Mouse (Mus musculus) forebrain, embryonic 13.5 days (tissue): ENCODE data around the gene Tmed11. TPM values are rescaled to one million over a fixed set of nuclear protein-coding genes. Genes with fewer than 3 reads are reported as not detected.

Experiments used
- ATAC-seq: fragments of 200-750 bp; cut with Nextera tagmentation; 2 replicates; pipeline ENCODE4 v1.8.0; 2017
- H3K27ac ChIP-seq: fragments of 300-500 bp; sonication (generic); 2 replicates; pipeline ENCODE4 v1.5.1; 2015; ENCODE audit warnings: inconsistent platforms, mild to moderate bottlenecking, moderate library complexity
- H3K27me3 ChIP-seq: fragments of 300-500 bp; sonication (generic); 2 replicates; pipeline ENCODE4 v1.6.1; 2015; ENCODE audit warnings: mild to moderate bottlenecking, inconsistent platforms
- H3K36me3 ChIP-seq: fragments of 300-500 bp; sonication (generic); 2 replicates; pipeline ENCODE4 v1.6.1; 2015; ENCODE audit warnings: mild to moderate bottlenecking, inconsistent platforms; ENCODE audit not compliant: poor library complexity, severe bottlenecking
- H3K4me1 ChIP-seq: fragments of 300-500 bp; sonication (generic); 2 replicates; pipeline ENCODE4 v1.6.1; 2015; ENCODE audit warnings: inconsistent platforms
- H3K4me2 ChIP-seq: fragments of 300-500 bp; sonication (generic); 2 replicates; pipeline ENCODE4 v1.6.1; 2015; ENCODE audit warnings: inconsistent platforms, mild to moderate bottlenecking, moderate library complexity
- H3K4me3 ChIP-seq: fragments of 300-500 bp; sonication (generic); 2 replicates; pipeline ENCODE4 v1.5.1; 2015; ENCODE audit warnings: mild to moderate bottlenecking, inconsistent platforms
- H3K9ac ChIP-seq: fragments of 300-500 bp; sonication (generic); 2 replicates; pipeline ENCODE4 v1.6.1; 2015; ENCODE audit warnings: mild to moderate bottlenecking, inconsistent platforms
- H3K9me3 ChIP-seq: fragments of 300-500 bp; sonication (generic); replicated peaks from 2 replicates; pipeline ENCODE4 v1.6.1; 2016; ENCODE audit warnings: inconsistent platforms
- WGBS: fragments of 180-500 bp; shearing (Covaris S2); methylation state at CpG from one replicate; pipeline ENCODE4 v1.1.7; 2015; 5-methylcytosine and 5-hydroxymethylcytosine counted together
- polyA plus RNA-seq: library from polyadenylated mRNA; unstranded; fragments of >200 nt; fragmentation: Nextera tagmentation; extraction: Ambion mirVana; gene quantifications from 2 replicates; pipeline ENCODE4 v1.2.1, GENCODE M21; 2015

Gene Tmed11
- polyA plus RNA-seq, 1 experiment from 2014 or later = not detected

DNA sequence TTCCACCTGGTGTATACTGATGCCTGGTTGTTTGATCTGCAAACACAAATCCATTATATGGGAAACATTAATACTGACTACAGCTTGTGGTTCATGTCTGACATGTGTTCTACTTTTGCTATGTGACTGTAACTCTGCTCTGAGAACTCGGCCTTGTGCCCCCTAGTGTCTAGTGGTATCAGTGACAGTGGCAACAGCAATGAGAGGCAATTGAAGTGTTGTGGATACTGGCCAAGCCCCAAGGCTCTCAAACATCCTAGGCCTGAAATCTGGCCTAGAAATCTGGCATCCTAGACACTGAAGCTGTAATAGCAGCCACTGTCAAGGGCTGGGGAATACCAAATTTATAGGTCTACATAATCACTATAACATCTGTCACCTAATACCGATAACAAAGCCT is 51.3 kb downstream of the Tmed11 start:
- Histone ChIP-seq H3K27ac (no peak overlapping the region), H3K4me3 (no peak overlapping the region), H3K9ac (no peak overlapping the region), H3K4me2 (no peak overlapping the region), H3K9me3 (no peaks in the 10 kb centered on the region), H3K36me3 (no peaks in the 10 kb centered on the region), H3K4me1 (no peaks in the 10 kb centered on the region), H3K27me3 (no peaks in the 10 kb centered on the region)
- no peak for ATAC-seq
- 72% methylated on average over 2 of the region's 2 CpGs for WGBS

DNA sequence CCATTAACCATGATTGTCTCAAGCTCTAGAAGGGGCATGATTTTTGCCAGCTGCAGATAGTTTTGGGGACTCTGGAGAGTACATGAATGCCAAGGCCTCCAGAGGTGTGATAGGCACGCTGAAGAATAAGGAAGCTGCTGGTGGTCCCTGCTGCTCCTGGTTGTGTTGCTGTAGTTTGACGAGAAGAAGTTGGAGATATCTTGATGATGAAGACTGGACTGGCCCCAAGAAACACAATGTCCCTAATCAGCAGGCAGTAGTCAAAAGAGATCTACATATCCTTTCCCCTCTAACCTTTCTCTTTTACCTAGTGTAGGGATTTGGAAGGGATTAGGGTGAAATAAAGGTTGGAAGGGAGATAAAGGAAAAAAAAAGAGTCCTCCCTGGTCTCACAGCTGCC is 52.6 kb downstream of the Tmed11 start:
- Histone ChIP-seq H3K4me2 (no peak overlapping the region), H3K4me3 (no peak overlapping the region), H3K36me3 (no peaks in the 10 kb centered on the region), H3K27ac (no peak overlapping the region), H3K27me3 (no peaks in the 10 kb centered on the region), H3K4me1 (no peaks in the 10 kb centered on the region), H3K9ac (no peak overlapping the region), H3K9me3 (no peaks in the 10 kb centered on the region)
- 48% methylated on average over 2 of the region's 2 CpGs for WGBS
- ATAC-seq = no peak

DNA sequence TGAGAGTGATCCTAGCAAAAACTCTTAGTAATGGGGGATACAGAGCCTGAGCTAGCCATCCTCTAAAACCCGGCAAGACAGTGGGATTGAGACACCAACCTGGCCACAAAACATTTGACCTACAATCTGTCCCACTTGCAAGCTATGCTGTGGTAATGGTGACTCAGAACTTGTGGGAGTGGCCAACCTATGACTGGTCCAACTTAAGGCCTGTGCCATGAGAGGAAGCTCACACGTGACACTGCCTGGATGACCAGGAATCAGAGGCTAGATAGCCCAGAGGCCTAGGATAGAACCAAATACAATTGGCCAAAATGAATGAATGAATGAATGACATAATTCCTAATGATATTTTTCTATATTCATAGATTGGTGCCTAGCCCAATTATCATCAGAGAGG is 53.3 kb downstream of the Tmed11 start:
- no peaks in the 10 kb centered on the region for H3K9me3 ChIP-seq
- no peak overlapping the region for H3K4me2 ChIP-seq
- no peaks in the 10 kb centered on the region for H3K4me1 ChIP-seq
- WGBS = 85% methylated on average over 2 of the region's 2 CpGs
- H3K27me3 ChIP-seq = no peaks in the 10 kb centered on the region
- H3K27ac ChIP-seq = no peak overlapping the region
- H3K36me3 ChIP-seq = no peaks in the 10 kb centered on the region
- H3K9ac ChIP-seq = no peak overlapping the region
- ATAC-seq = no peak
- H3K4me3 ChIP-seq = no peak overlapping the region

DNA sequence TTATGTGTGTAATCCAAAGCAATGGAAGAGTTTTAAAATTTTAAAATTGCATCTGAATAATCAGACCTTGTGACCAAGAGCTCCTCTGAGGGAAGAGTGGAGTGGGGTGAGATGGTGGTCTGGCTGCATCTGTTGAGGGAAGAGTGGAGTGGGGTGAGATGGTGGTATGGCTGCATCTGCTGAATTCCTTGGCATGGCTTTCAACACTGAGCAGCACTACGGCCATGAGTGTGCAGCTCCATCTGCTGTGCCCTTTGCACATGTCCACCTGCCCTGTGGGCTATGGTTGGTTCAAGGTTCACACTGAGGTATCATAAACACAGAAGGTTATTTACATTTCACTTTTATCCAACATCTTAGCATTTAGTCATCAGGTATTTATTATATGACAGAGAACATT is 67.7 kb downstream of the Tmed11 start:
- no peaks in the 10 kb centered on the region for H3K36me3 ChIP-seq
- WGBS = 75% methylated on average over 1 of the region's 1 CpGs
- H3K27me3 ChIP-seq = no peaks in the 10 kb centered on the region
- 0 out of 2 replicates have a peak, but pooled peaks cover 3% of the 10 kb centered on the region for H3K4me1 ChIP-seq
- no peak overlapping the region for H3K27ac ChIP-seq
- no peaks in the 10 kb centered on the region for H3K9me3 ChIP-seq
- H3K4me3 ChIP-seq = no peak overlapping the region
- ATAC-seq = no peak
- no peak overlapping the region for H3K9ac ChIP-seq
- H3K4me2 ChIP-seq = no peak overlapping the region

Other genes starting within 250 kb of the Tmed11 start
- gene Cplx1, start 245.3 kb downstream of the Tmed11 start, polyA plus RNA-seq = 31.4 and 33.8 TPM in 2 replicates
- gene Gak, start 165.6 kb downstream of the Tmed11 start, polyA plus RNA-seq = 45.3 and 50.5 TPM in 2 replicates
- 19.9 and 20.0 TPM in 2 replicates for gene Tmem175, start 165.6 kb downstream of the Tmed11 start, polyA plus RNA-seq
- 7.7 and 7.9 TPM in 2 replicates for gene Idua, start 135.0 kb downstream of the Tmed11 start, polyA plus RNA-seq
- gene Dgkq, start 125.7 kb downstream of the Tmed11 start, polyA plus RNA-seq = 13.7 and 19.0 TPM in 2 replicates
- 1.5 and 1.6 TPM in 2 replicates for gene Slc26a1, start 119.8 kb downstream of the Tmed11 start, polyA plus RNA-seq
- gene Fgfrl1, start 103.0 kb downstream of the Tmed11 start, polyA plus RNA-seq = 5.5 and 5.6 TPM in 2 replicates
- not detected in 2 replicates for gene Rnf212, start 20.4 kb downstream of the Tmed11 start, polyA plus RNA-seq
- gene Vmn2r8, start 13.5 kb upstream of the Tmed11 start, polyA plus RNA-seq = not detected in 2 replicates
- not detected in 2 replicates for gene Vmn2r9, start 57.2 kb upstream of the Tmed11 start, polyA plus RNA-seq
- not detected in 2 replicates for gene Vmn2r10, start 211.2 kb upstream of the Tmed11 start, polyA plus RNA-seq